Mouse (Mus musculus) activated CD4-positive, CD25-positive, alpha-beta regulatory T cell (primary cell): Measurements from ENCODE around the gene Inava. TPM values are rescaled to one million over a fixed set of nuclear protein-coding genes. Genes with fewer than 3 reads are reported as not detected.

Experiments
- polyA plus RNA-seq, 2 experiments: library from polyadenylated mRNA; unstranded; fragments of 100-300 nt; shearing (Covaris generic); gene quantifications; one replicate each; pipeline ENCODE4 v1.2.1; 2017

Gene Inava
- polyA plus RNA-seq: under 1 TPM in 1 of 2 experiments, not detected in 1; 0.33 TPM

GRCm38 (mm10) chr1:136233892-136234594, at the start of gene Inava:
TSS of gene Inava (minus strand) at chr1:136234264.

GRCm38 (mm10) chr1:136260635-136261238, 26.7 kb upstream of the Inava start, which contains the start of gene Gpr25:
TSS of gene Gpr25 (minus strand) at chr1:136260873.

DNA sequence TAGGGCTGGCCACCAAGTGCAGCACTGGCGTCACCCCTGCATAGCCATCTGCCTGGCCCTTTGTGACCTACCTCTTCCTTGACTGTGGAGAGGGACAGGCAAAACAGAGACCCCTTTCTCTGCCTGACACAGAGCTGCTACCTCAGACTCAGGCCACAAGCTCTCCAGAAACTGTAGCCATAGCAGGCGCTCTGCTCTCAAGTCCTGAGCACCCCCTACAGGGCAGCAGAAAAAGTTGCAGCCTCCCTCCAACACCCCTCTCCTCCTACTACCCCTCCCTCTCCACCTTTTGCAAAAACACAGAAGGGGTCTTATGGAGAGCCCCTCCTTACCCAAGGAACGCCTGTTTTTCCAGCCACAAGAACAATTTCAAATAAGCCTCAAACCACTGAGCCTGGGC, 21.3 kb downstream of the Inava start, which contains the start of gene Mroh3:
TSS of gene Mroh3 (minus strand) at position 26 of the 400 bp plus-strand sequence.

Other genes starting within 250 kb of the Inava start
- under 1 TPM in 1 of 2 experiments, not detected in 1; 0.11 TPM for gene Igfn1, start 227.9 kb downstream of the Inava start, polyA plus RNA-seq
- gene Tmem9, start 226.1 kb downstream of the Inava start, polyA plus RNA-seq: 10 to 100 TPM; 34.1 to 44.0 TPM
- gene Ascl5, start 183.5 kb downstream of the Inava start, polyA plus RNA-seq: not detected
- 1 to 10 TPM in 1 of 2 experiments, under 1 TPM in 1; 0.54 to 4.3 TPM for gene Cacna1s, start 181.5 kb downstream of the Inava start, polyA plus RNA-seq
- gene Kif21b, start 102.9 kb downstream of the Inava start, polyA plus RNA-seq: 10 to 100 TPM; 51.3 to 57.6 TPM
- not detected for gene Mroh3, start 21.4 kb downstream of the Inava start, polyA plus RNA-seq
- gene Gpr25, start 26.6 kb upstream of the Inava start, polyA plus RNA-seq: under 1 TPM; 0.20 to 0.48 TPM
- gene Camsap2, start 111.8 kb upstream of the Inava start, polyA plus RNA-seq: 1 to 10 TPM; 7.6 to 8.9 TPM
- 10 to 100 TPM in 1 of 2 experiments, 1 to 10 TPM in 1; 9.8 to 17.1 TPM for gene Ddx59, start 181.0 kb upstream of the Inava start, polyA plus RNA-seq
- 1 to 10 TPM in 1 of 2 experiments, under 1 TPM in 1; 0.18 to 2.1 TPM for gene Kif14, start 232.1 kb upstream of the Inava start, polyA plus RNA-seq